Mouse (Mus musculus) lung, postnatal 0 days (tissue): ENCODE data around the gene Camk2b.

Experiments used
- CTCF ChIP-seq: IDR thresholded peaks from 2 replicates; pipeline ENCODE4 v1.5.1; 2016; ENCODE audit warnings: antibody characterized with exemption, mild to moderate bottlenecking
- EP300 ChIP-seq: IDR thresholded peaks from 2 replicates; pipeline ENCODE4 v1.6.1; 2016; ENCODE audit warnings: antibody characterized with exemption, mild to moderate bottlenecking, control low read depth

- TF ChIP-seq CTCF (no peak), EP300 (no peak)
Measured at GRCm38 (mm10) chr11:6034740-6035139, 31.4 kb downstream of the Camk2b start.
